Mouse (Mus musculus): ENCODE data around the gene Mmp15. TPM values are rescaled to one million over a fixed set of nuclear protein-coding genes. Genes with fewer than 3 reads are reported as not detected.
"Not testable (repeated sequence)": the region's sequence is repeated elsewhere in the genome, so short reads cannot be mapped to it uniquely, and the experiment has no call there.

Gene Mmp15
- total RNA-seq, 2 experiments from 2014 or later, result 0.20 to 0.28 TPM

DNA sequence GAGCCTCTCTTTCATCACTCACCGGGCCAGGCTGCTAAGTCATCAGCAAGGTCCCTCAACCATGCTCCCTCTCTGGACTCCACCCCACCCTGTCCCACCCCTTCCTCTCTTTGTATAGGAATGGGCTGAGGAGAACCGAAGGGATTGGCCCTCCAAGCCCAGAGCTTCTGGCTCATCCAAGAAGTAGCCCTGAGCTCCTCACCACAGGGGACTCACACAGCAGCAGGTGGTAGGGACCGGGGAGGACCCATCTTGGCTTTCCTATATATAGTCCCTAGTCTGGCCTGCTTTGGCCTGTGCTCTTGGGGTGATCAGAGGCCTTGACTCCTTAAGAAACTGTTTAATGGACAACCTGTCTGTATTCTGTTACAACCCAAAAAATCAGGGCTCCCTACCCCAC lies 22.4 kb downstream of the Mmp15 start:
- no peak for ATAC-seq (replicated peaks; ENCODE audit: low FRiP score, low TSS enrichment, poor library complexity, severe bottlenecking)

DNA sequence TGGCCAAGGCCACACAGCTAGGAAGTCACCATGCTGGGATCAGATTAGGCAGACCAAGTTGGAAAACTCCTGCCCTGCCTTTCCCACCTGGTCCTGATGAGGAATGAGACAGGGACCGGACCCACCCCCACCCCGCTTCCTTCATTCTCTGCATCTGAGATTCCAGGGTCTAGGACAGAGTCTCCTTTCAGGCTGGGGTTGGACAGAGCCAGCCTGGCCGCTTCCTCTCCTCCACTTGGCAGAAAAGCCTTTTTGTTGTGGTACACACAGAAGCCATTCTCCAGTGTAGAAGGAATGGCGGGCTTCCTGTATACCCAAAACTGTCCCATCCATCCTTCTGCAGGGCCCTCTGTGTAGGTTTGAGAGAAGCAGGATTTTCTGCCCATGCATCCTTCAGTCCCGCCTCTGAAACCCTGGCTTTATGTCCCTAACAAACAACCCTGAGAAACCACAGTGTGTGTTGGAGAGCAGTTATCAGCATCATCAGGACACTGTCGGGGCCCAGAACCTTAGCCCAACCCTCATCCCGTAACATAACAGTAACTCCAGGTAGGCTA lies 23.4 kb downstream of the Mmp15 start:
- ATAC-seq (replicated peaks; ENCODE audit: low FRiP score, low TSS enrichment, poor library complexity, severe bottlenecking), result no peak

- ATAC-seq (replicated peaks; ENCODE audit: low FRiP score, low TSS enrichment, poor library complexity, severe bottlenecking), result no peak
Measured at GRCm38 (mm10) chr8:95376309-95376999, 24.4 kb downstream of the Mmp15 start.

GRCm38 (mm10) chr8:95377101-95377500 lies 25.0 kb downstream of the Mmp15 start:
- no peak for ATAC-seq (replicated peaks; ENCODE audit: low FRiP score, low TSS enrichment, poor library complexity, severe bottlenecking)

GRCm38 (mm10) chr8:95377863-95378291 lies 25.8 kb downstream of the Mmp15 start:
- ATAC-seq (replicated peaks; ENCODE audit: low FRiP score, low TSS enrichment, poor library complexity, severe bottlenecking), result no peak

DNA sequence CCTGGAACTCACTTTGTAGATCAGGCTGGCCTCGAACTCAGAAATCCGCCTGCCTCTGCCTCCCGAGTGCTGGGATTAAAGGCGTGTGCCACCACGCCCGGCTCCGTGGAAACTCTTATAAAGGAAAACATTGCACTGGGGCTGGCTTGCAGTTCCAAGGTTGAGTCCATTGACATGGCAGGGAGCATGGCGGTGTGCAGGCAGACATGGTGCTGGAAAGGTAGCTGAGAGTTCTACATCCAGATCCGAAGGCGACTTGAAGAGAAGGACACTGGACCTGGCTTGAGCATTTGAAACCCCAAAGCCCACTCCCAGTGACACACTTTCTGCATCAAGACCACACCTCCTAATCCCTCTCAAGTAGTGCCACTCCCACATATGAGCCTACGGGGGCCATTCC lies 26.9 kb downstream of the Mmp15 start:
- not testable (repeated sequence) for ATAC-seq (replicated peaks; ENCODE audit: low FRiP score, low TSS enrichment, poor library complexity, severe bottlenecking)

DNA sequence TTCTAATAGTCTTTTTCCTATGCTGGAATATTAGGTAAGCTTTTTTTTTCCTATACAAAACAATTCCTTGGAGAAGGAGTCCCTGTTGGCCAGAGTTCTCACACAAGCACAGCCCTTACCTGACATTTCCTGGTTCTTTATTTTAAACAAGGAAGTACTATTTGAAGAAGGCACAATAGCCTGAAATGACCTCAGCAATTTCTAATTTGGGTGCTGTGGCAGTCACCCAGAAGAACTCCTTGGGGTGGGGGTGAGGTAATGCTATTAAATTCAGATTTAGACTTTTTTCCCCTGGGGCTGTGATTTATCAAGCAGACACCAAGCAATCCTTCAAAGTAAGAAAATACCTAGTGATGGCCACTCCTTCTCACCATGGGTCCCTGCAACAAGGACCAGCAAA lies 28.9 kb downstream of the Mmp15 start:
- ATAC-seq (replicated peaks; ENCODE audit: low FRiP score, low TSS enrichment, poor library complexity, severe bottlenecking), result no peak

- no peak for ATAC-seq (replicated peaks; ENCODE audit: low FRiP score, low TSS enrichment, poor library complexity, severe bottlenecking)
Measured at GRCm38 (mm10) chr8:95381595-95381994, 29.5 kb downstream of the Mmp15 start.

DNA sequence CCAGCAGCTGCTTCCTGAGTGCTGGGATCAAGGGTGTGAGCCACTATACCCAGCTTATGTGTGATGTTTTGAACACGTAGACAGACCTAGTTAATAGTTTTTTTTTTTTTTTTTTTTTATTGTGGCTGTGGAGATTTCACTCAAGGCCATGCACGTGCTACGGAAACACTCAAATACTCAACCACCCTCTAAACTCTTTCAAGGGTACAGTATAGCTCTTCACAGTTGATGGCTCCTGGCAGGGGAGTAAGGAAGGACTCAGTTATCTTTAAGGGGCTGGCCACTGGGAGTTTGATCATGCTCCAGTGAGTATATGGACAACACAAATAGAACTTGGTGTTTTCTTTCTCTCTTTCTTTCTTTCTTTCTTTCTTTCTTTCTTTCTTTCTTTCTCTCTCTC lies 32.4 kb downstream of the Mmp15 start:
- no peak for ATAC-seq (replicated peaks; ENCODE audit: low FRiP score, low TSS enrichment, poor library complexity, severe bottlenecking)

DNA sequence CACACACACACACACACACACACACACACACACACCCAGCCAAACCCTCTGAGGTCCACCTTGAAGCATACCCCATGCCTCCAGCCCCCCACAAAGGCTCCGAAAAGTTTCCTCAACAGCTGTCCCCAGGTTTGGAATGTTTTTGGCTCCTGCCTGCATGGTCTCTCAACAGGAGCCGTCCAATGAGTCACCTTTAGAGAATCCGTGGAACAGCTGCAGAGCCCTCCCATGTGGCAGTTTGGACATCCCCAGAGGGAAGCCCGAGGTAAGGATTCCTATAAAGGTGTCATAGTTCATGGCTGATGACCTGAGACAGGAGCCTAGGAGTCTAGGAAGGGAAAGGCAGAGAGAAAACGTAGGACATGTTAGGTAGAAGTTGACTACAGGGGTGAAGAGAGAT lies 34.0 kb downstream of the Mmp15 start:
- no peak for ATAC-seq (replicated peaks; ENCODE audit: low FRiP score, low TSS enrichment, poor library complexity, severe bottlenecking)

GRCm38 (mm10) chr8:95387221-95387620 lies 35.2 kb downstream of the Mmp15 start:
- no peak for ATAC-seq (replicated peaks; ENCODE audit: low FRiP score, low TSS enrichment, poor library complexity, severe bottlenecking)

GRCm38 (mm10) chr8:95387936-95388335 lies 35.9 kb downstream of the Mmp15 start:
- no peak for ATAC-seq (replicated peaks; ENCODE audit: low FRiP score, low TSS enrichment, poor library complexity, severe bottlenecking)

- ATAC-seq (replicated peaks; ENCODE audit: low FRiP score, low TSS enrichment, poor library complexity, severe bottlenecking), result no peak
Measured at GRCm38 (mm10) chr8:95390312-95390711, 38.2 kb downstream of the Mmp15 start.

- no peak for ATAC-seq (replicated peaks; ENCODE audit: low FRiP score, low TSS enrichment, poor library complexity, severe bottlenecking)
Measured at GRCm38 (mm10) chr8:95391101-95391500, 39.0 kb downstream of the Mmp15 start.

GRCm38 (mm10) chr8:95392604-95393003 lies 40.5 kb downstream of the Mmp15 start:
- no peak for ATAC-seq (replicated peaks; ENCODE audit: low FRiP score, low TSS enrichment, poor library complexity, severe bottlenecking)

GRCm38 (mm10) chr8:95395186-95395918 lies 43.3 kb downstream of the Mmp15 start:
- no peak for ATAC-seq (replicated peaks; ENCODE audit: low FRiP score, low TSS enrichment, poor library complexity, severe bottlenecking)

DNA sequence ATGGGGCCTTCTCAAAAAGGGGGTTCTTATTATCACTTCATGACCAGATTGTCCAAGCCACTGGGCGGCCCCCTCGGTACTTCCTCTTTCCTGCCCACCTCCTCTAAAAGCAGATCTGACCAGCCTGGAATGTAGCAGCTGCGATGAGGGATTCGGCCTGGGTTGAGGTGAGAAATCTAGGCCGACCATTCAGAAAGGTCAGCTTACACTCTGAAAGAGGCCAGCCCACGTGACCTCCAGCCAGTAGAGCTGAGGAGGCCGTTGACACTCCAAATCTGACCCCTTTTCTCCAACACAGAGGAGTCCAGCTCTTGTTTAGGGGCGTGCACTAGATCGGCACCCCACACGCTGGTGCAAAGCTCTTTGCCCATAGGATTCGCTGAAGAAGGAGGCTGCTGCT lies 44.7 kb downstream of the Mmp15 start:
- ATAC-seq (replicated peaks; ENCODE audit: low FRiP score, low TSS enrichment, poor library complexity, severe bottlenecking), result no peak

- no peak for ATAC-seq (replicated peaks; ENCODE audit: low FRiP score, low TSS enrichment, poor library complexity, severe bottlenecking)
Measured at GRCm38 (mm10) chr8:95397201-95397600, 45.1 kb downstream of the Mmp15 start.

DNA sequence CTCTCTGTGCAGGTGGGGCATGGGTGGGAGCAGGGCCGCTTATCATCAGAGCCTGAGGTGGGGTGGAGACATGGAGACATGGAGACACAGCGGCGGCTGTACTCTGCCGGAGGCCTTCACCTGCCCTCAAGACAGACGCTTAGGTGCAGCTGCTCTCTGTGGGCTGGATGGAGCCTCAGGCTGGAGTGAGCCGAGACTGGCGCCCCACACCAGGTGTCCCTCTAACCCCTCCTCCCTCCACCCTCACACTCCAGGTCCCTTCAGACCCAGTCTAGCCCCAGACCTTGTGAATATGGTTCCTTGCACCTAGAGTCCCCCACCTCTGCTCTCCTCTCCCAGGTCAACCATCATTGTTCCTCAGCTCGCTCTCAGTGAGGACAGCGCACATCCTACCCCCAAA lies 47.1 kb downstream of the Mmp15 start:
- ATAC-seq (replicated peaks; ENCODE audit: low FRiP score, low TSS enrichment, poor library complexity, severe bottlenecking), result no peak

DNA sequence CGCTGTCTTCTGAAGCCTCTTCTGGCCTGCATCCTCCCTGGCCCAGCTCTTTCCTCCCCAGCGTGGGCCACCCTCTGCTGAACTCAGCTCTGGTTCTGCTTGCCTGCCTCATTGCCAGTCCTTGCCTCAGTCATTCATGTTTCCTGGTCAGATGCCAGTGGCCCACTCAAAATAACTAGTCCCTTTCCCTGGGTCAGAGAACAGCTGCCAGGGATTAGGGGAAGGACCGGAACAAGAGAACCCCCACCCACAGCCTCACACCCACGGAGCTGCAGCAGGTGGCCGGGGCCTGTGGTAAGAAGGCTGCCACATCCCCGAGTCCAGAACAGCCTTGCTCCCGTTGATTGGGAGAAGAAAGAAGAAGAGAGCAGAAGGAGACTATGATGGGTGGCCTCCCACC lies 49.0 kb downstream of the Mmp15 start:
- no peak for ATAC-seq (replicated peaks; ENCODE audit: low FRiP score, low TSS enrichment, poor library complexity, severe bottlenecking)

GRCm38 (mm10) chr8:95409518-95409917 lies 57.5 kb downstream of the Mmp15 start:
- ATAC-seq (replicated peaks; ENCODE audit: low FRiP score, low TSS enrichment, poor library complexity, severe bottlenecking), result no peak

Measured in megakaryocyte-erythroid progenitor cell, adult 5-6 weeks (primary cell).